Mouse (Mus musculus) layer of hippocampus, adult 8-10 months (tissue): ENCODE data around the gene Pdgfc. TPM values are rescaled to one million over a fixed set of nuclear protein-coding genes. Genes with fewer than 3 reads are reported as not detected.

Experiments used
- DNase-seq, 2 experiments: peaks; one replicate each; pipeline ENCODE4 v3.0.0; 2022; ENCODE audit warnings: low spot score in 2 of 2
- total RNA-seq, 4 experiments: library from RNA; stranded (reverse); gene quantifications; 2 replicates each; pipeline ENCODE4 v1.2.4; 2022

Pdgfc gene
- 1 to 10 TPM; 4.8 to 6.2 (median 5.7) TPM for total RNA-seq

GRCm38 (mm10) chr3:81036151-81036553 lies at the start of gene Pdgfc:
TSS of gene Pdgfc (plus strand) at chr3:81036416.
- no peak for DNase-seq

GRCm38 (mm10) chr3:81009245-81009644 lies 27.0 kb upstream of the Pdgfc start:
- DNase-seq: no peak

- no peak for DNase-seq
These were observed 26.3 kb upstream of the Pdgfc start for GRCm38 (mm10) chr3:81009899-81010298.

DNA sequence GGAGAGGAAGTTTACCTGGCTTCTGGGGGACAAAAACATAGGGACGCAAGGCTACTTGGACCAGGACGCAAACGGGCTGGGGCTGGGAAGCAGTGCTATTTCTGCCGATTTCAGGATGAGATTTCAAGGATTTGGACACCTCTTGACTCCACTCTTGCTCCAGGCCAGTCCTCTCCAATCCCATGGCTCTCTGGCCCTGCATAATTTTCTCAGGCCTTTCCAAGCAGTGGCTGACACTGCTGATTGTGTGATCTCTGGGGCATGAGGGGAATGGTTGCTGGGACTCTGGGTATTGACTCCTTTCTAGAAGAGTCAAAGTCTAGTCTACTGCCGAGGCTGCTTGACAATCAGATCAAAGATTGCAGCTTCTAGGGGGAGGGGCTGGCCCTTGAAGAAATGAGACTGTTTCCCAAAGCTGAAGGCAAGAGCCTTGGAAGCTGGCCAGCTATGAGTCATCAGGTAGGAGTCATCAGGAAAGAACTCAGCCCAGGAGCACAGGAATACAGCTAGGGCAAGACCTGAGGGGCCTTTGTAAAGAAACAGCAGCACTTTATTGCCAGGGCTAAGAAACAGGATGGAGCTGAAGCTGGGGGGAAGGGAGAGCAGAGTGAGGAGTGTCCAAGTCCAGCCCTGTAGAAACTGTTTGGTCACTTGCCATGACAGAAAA lies 18.7 kb upstream of the Pdgfc start:
- peak in 1 of 2 experiments; percentile 9 for DNase-seq

GRCm38 (mm10) chr3:81020064-81020463 lies 16.2 kb upstream of the Pdgfc start:
- no peak for DNase-seq

- no peak for DNase-seq
These were observed 14.4 kb upstream of the Pdgfc start for GRCm38 (mm10) chr3:81021783-81022182.

DNA sequence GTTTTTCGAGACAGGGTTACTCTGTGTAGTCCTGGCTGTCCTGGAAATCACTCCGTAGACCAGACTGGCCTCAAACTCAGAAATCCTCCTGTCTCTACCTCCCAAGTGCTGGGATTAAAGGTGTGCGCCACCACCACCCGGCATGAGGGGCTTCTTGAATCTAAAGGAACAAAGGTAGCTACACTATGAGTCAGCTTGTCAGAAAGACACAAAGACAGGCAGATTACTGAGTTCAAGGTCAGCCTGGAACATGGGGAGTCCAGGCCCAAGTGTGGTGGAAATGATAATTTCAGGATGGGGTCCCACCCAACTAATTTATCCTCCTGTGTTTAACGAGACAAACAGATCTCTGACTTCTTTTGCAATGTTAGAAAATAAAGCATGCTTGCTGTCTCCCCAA lies 13.9 kb upstream of the Pdgfc start:
- DNase-seq: no peak

- DNase-seq: no peak
These were observed 13.4 kb upstream of the Pdgfc start for GRCm38 (mm10) chr3:81022845-81023244.

GRCm38 (mm10) chr3:81023568-81023967 lies 12.6 kb upstream of the Pdgfc start:
- no peak for DNase-seq

- DNase-seq: no peak
These were observed 10.5 kb upstream of the Pdgfc start for GRCm38 (mm10) chr3:81025568-81026213.

- DNase-seq: no peak
These were observed 7.9 kb upstream of the Pdgfc start for GRCm38 (mm10) chr3:81028361-81028760.

DNA sequence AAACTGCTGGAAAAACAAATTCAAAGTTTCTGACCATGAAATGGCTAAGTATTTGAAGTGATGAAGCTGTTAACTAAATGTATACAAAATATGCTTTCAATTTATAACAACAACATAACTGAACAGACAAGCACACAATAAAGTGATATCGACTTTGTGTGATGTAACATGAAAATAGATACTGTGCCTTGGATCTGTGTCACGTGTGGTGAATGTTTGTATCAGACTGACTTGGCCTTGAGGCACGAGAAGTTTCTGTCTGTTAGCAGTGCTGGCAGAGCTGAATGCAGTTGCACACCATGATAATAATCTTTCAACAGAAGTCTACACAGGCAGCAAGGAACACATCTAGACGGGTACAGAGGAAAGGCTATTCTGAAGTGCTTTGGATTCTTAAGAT lies 6.9 kb upstream of the Pdgfc start:
- DNase-seq: no peak

GRCm38 (mm10) chr3:81029909-81030308 lies 6.3 kb upstream of the Pdgfc start:
- DNase-seq: no peak

- DNase-seq: no peak
These were observed 5.9 kb upstream of the Pdgfc start for GRCm38 (mm10) chr3:81030311-81030710.

DNA sequence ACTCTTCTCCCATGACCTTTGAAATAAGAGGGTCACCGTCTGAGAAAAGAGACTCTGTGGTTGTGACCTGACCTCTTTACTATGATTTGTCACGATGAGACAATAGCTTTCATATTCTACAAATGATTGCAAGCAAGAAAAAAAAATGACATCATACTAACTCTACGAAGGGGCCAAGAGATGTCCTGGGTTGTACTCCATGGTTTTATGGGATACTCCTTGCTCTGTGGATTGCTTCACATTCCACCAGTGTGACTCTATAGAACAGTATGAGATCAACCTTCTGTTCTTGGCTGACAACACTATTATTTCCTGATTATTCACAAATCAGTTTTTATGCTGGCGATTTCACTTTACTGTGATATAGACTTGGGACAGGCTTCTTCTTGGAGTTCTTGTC lies 4.2 kb upstream of the Pdgfc start:
- DNase-seq: no peak

DNA sequence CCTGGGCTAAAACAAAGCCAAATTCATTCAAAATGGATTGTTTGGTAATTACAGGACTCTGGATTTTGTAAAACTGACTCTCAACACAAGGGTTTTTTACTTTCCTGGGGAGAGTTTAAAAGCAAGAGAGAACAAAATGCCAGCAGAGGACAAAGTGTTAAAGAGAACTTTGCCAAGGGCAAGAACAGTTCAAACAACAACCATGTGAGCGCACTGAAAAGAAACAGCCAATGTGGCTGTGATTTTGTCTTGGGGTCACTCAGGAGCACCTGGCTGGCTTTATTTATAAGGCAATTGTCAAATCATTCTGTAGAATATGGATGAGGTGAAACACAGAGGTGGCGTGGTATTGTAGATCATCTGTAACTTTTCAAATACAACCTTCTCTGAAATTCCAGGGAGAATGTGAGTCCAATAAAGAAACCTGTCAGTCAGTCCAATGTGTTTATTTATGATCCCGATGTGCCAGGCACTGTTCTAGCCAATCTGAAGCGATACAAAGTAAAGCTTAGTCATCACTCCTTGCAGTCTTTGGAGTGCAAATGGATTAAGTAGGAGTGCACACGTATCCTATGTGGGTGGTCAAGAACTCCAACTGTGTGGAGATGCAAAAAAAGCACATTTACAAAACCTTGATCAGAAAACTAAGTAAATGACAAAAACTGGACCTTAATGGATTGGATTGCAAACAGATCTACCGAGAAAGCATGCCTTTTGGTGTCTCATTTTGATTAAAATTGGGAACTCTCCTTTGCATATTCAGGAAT lies 1.7 kb upstream of the Pdgfc start:
- DNase-seq: no peak

- peak; percentile 25 to 37 for DNase-seq
These were observed 517 bp downstream of the Pdgfc start for GRCm38 (mm10) chr3:81036554-81037311.

- DNase-seq: peak in 1 of 2 experiments; percentile 18
These were observed 1.2 kb downstream of the Pdgfc start for GRCm38 (mm10) chr3:81037312-81037859.

DNA sequence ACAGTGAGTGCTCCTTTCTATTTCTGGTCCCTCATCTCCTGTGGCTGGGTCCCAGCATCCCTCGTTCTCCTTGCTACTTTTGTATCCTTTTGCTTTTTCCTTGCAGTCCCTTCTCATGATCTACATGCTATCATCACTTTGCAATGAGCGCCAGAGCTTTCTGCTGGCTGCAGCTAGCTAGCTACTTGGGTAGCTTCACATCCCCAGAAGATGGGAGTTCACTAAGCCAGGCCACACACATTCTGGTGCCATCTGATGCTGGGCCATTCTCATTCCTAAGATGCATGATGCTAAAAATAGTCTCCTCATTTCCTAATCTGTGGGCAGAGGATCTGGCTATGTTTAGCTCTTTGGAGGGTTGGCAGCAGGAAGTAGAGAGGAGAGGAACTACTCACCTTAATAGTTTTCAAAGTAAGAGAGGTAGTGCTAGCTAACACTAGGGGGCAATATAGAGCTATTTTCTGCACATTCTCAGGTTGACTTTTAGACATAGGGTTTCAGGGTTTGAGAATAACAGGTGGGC lies 3.0 kb downstream of the Pdgfc start:
- peak; percentile 9 to 23 for DNase-seq

DNA sequence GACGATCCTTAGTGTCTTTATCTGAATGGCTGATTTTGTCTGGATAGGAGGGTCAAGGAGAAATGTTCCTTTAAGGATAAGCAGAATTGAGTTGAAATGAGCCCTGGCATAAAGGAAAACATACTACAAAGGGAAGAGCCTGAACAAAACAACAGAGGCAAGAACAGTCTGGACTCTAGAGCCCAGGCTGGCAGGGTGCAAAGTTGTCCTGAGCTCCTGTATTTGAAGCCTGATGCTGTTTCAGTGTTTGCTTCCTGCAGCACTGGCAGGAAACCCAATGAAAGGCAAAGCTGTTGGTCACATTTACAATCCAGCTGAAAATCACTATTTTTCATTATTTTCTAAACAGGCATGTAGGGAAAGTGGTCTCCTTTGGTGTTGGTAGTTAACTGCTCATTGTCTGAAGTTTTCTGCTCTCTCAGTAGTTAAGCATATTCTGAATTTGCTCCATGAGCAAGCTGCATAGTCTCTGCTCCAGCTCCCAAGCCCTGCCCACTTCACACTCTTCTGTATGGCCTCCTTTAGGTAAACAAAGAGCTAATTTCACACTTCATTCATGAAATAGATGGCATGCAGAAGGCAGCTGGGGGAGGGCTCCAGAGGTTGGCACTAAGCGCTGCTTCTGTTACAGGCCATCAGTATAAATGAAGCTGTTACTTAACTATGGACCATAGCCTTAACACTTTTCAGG lies 8.6 kb downstream of the Pdgfc start:
- no peak for DNase-seq
